Mouse (Mus musculus) liver, embryonic 11.5 days (tissue): ENCODE data around the gene Schip1. TPM values are rescaled to one million over a fixed set of nuclear protein-coding genes. Genes with fewer than 3 reads are reported as not detected.
"Not testable (repeated sequence)": the region's sequence is repeated elsewhere in the genome, so short reads cannot be mapped to it uniquely, and the experiment has no call there.

ENCODE experiments used
- ATAC-seq: fragments of 200-750 bp; cut with Nextera tagmentation; replicated peaks from 2 replicates; pipeline ENCODE4 v1.8.0; 2017; ENCODE audit warnings: moderate number of reproducible peaks, mild to moderate bottlenecking, moderate TSS enrichment, moderate library complexity; ENCODE audit not compliant: low FRiP score
- DNase-seq: peaks from one replicate; pipeline ENCODE4 v3.0.0-alpha.2; 2017; ENCODE audit warnings: low spot score
- H3K27ac ChIP-seq: fragments of 300-500 bp; sonication (generic); 2 replicates; pipeline ENCODE4 v1.5.1; 2014; ENCODE audit warnings: mild to moderate bottlenecking, low read depth, low read length, control low read depth
- H3K27me3 ChIP-seq: fragments of 300-500 bp; sonication (generic); replicated peaks from 2 replicates; pipeline ENCODE4 v1.6.1; 2014; ENCODE audit warnings: low read length, mixed read lengths; ENCODE audit not compliant: control insufficient read depth, insufficient read depth
- H3K36me3 ChIP-seq: fragments of 300-500 bp; sonication (generic); 2 replicates; pipeline ENCODE4 v1.6.1; 2014; ENCODE audit warnings: mild to moderate bottlenecking, low read length, moderate library complexity, mixed read lengths; ENCODE audit not compliant: control insufficient read depth, insufficient read depth
- H3K4me1 ChIP-seq: fragments of 300-500 bp; sonication (generic); replicated peaks from 2 replicates; pipeline ENCODE4 v1.6.1; 2014; ENCODE audit warnings: low read length, mixed read lengths; ENCODE audit not compliant: control insufficient read depth, insufficient read depth
- H3K4me2 ChIP-seq: fragments of 300-500 bp; sonication (generic); 2 replicates; pipeline ENCODE4 v1.6.1; 2014; ENCODE audit warnings: mild to moderate bottlenecking, control low read depth, moderate library complexity
- H3K4me3 ChIP-seq: fragments of 300-500 bp; sonication (generic); 2 replicates; pipeline ENCODE4 v1.5.1; 2014; ENCODE audit warnings: low read depth, low read length, control low read depth
- H3K9ac ChIP-seq: fragments of 300-500 bp; sonication (generic); 2 replicates; pipeline ENCODE4 v1.6.1; 2014; ENCODE audit warnings: low read depth, low read length, control low read depth
- H3K9me3 ChIP-seq: fragments of 300-500 bp; sonication (generic); 2 replicates; pipeline ENCODE4 v1.6.1; 2016; ENCODE audit warnings: low read length, inconsistent platforms, mixed read lengths; ENCODE audit not compliant: control insufficient read depth
- WGBS: fragments of 180-500 bp; shearing (Covaris S2); extraction: QIAGEN DNeasy Blood & Tissue Kit; methylation state at CpG from one replicate; pipeline ENCODE4 v1.1.7; 2014; 5-methylcytosine and 5-hydroxymethylcytosine counted together
- polyA plus RNA-seq: library from polyadenylated mRNA; unstranded; fragments of >200 nt; fragmentation: Nextera tagmentation; extraction: Ambion mirVana; gene quantifications from 2 replicates; pipeline ENCODE4 v1.2.1, GENCODE M21; 2014

The Schip1 gene
- polyA plus RNA-seq, 1 experiment from 2014 or later: 10.6 TPM

GRCm38 (mm10) chr3:68056373-68057275 is 8.0 kb upstream of the Schip1 start:
- Histone ChIP-seq H3K4me2 (peak overlapping the region; percentile 51), H3K36me3 (no peaks in the 10 kb centered on the region), H3K9ac (no peak overlapping the region), H3K4me1 (no peaks in the 10 kb centered on the region; the same call in 1 of the 2 replicates), H3K4me3 (peak overlapping the region; percentile 31), H3K9me3 (no peaks in the 10 kb centered on the region), H3K27ac (no peak overlapping the region), H3K27me3 (no peaks in the 10 kb centered on the region; the same call in 1 of the 2 replicates)
- WGBS: 51% methylated on average over 23 of the region's 23 CpGs
- ATAC-seq (no peak), DNase-seq (peak; percentile 56)

- DNase-seq (no peak), ATAC-seq (no peak)
- WGBS: 44% methylated on average over 2 of the region's 2 CpGs
- H3K4me1 ChIP-seq: no peaks in the 10 kb centered on the region; the same call in 1 of the 2 replicates
- H3K4me3 ChIP-seq: no peak overlapping the region
- no peaks in the 10 kb centered on the region for H3K36me3 ChIP-seq
- H3K4me2 ChIP-seq: no peak overlapping the region
- H3K9ac ChIP-seq: no peak overlapping the region
- H3K27ac ChIP-seq: no peak overlapping the region
- H3K27me3 ChIP-seq: no peaks in the 10 kb centered on the region; the same call in 1 of the 2 replicates
- no peaks in the 10 kb centered on the region for H3K9me3 ChIP-seq
Observed at GRCm38 (mm10) chr3:68059162-68059800, 5.3 kb upstream of the Schip1 start.

- Histone ChIP-seq H3K4me1 (no peaks in the 10 kb centered on the region), H3K9me3 (no peaks in the 10 kb centered on the region), H3K27me3 (no peaks in the 10 kb centered on the region), H3K36me3 (no peaks in the 10 kb centered on the region), H3K27ac (no peak overlapping the region), H3K4me2 (no peak overlapping the region), H3K4me3 (no peak overlapping the region), H3K9ac (no peak overlapping the region)
- WGBS: 79% methylated on average over 9 of the region's 9 CpGs
- DNase-seq: no peak
- no peak for ATAC-seq
Observed at GRCm38 (mm10) chr3:68071395-68072386, 7.1 kb downstream of the Schip1 start.

- WGBS: 74% methylated on average over 4 of the region's 4 CpGs
- Histone ChIP-seq H3K4me2 (no peak overlapping the region), H3K9me3 (no peaks in the 10 kb centered on the region), H3K27ac (no peak overlapping the region), H3K4me3 (no peak overlapping the region), H3K27me3 (no peaks in the 10 kb centered on the region), H3K4me1 (no peaks in the 10 kb centered on the region), H3K9ac (no peak overlapping the region), H3K36me3 (no peaks in the 10 kb centered on the region)
- DNase-seq (no peak), ATAC-seq (no peak)
Observed at GRCm38 (mm10) chr3:68077406-68077805, 12.8 kb downstream of the Schip1 start.

GRCm38 (mm10) chr3:68085024-68085423 is 20.4 kb downstream of the Schip1 start:
- no peak for DNase-seq
- H3K4me2 ChIP-seq: no peak overlapping the region
- H3K9me3 ChIP-seq: no peaks in the 10 kb centered on the region
- H3K36me3 ChIP-seq: no peaks in the 10 kb centered on the region
- no peak overlapping the region for H3K27ac ChIP-seq
- no peak overlapping the region for H3K9ac ChIP-seq
- no peak for ATAC-seq
- no peaks in the 10 kb centered on the region for H3K4me1 ChIP-seq
- no peak overlapping the region for H3K4me3 ChIP-seq
- 85% methylated on average over 2 of the region's 2 CpGs for WGBS
- H3K27me3 ChIP-seq: no peaks in the 10 kb centered on the region

GRCm38 (mm10) chr3:68092108-68092507 is 27.5 kb downstream of the Schip1 start:
- Histone ChIP-seq H3K4me1 (no peaks in the 10 kb centered on the region), H3K4me2 (no peak overlapping the region), H3K36me3 (no peaks in the 10 kb centered on the region), H3K4me3 (no peak overlapping the region), H3K27ac (no peak overlapping the region), H3K9ac (no peak overlapping the region), H3K27me3 (no peaks in the 10 kb centered on the region), H3K9me3 (no peaks in the 10 kb centered on the region)
- WGBS: 78% methylated on average over 4 of the region's 4 CpGs
- DNase-seq (no peak), ATAC-seq (no peak)

- DNase-seq (no peak), ATAC-seq (no peak)
- Histone ChIP-seq H3K4me2 (no peak overlapping the region), H3K4me1 (no peaks in the 10 kb centered on the region), H3K36me3 (no peaks in the 10 kb centered on the region), H3K9me3 (no peaks in the 10 kb centered on the region), H3K4me3 (no peak overlapping the region), H3K9ac (no peak overlapping the region), H3K27me3 (no peaks in the 10 kb centered on the region), H3K27ac (no peak overlapping the region)
- WGBS: 73% methylated on average over 4 of the region's 4 CpGs
Observed at GRCm38 (mm10) chr3:68096724-68097431, 32.3 kb downstream of the Schip1 start.

- not testable (repeated sequence) for ATAC-seq, H3K36me3 ChIP-seq, H3K27ac ChIP-seq, H3K4me3 ChIP-seq, H3K4me2 ChIP-seq, H3K9ac ChIP-seq, H3K4me1 ChIP-seq, H3K27me3 ChIP-seq, DNase-seq, H3K9me3 ChIP-seq
- 74% methylated on average over 3 of the region's 6 CpGs for WGBS
Observed at GRCm38 (mm10) chr3:68099561-68099960, 35.0 kb downstream of the Schip1 start.
